Mouse (Mus musculus) midbrain, embryonic 13.5 days (tissue): ENCODE data around the gene Ccdc86. TPM values are rescaled to one million over a fixed set of nuclear protein-coding genes. Genes with fewer than 3 reads are reported as not detected.

ENCODE experiments used
- ATAC-seq: fragments of 200-750 bp; cut with Nextera tagmentation; 2 replicates; pipeline ENCODE4 v1.8.0; 2017; ENCODE audit warnings: mild to moderate bottlenecking, moderate TSS enrichment, moderate library complexity
- H3K27ac ChIP-seq: fragments of 300-500 bp; sonication (generic); 2 replicates; pipeline ENCODE4 v1.5.1; 2015; ENCODE audit warnings: inconsistent platforms, mild to moderate bottlenecking, moderate library complexity
- H3K27me3 ChIP-seq: fragments of 300-500 bp; sonication (generic); 2 replicates; pipeline ENCODE4 v1.6.1; 2015; ENCODE audit warnings: mild to moderate bottlenecking, inconsistent platforms
- H3K36me3 ChIP-seq: fragments of 300-500 bp; sonication (generic); 2 replicates; pipeline ENCODE4 v1.6.1; 2015; ENCODE audit warnings: mild to moderate bottlenecking, inconsistent platforms
- H3K4me1 ChIP-seq: fragments of 300-500 bp; sonication (generic); replicated peaks from 2 replicates; pipeline ENCODE4 v1.6.1; 2015; ENCODE audit warnings: inconsistent platforms
- H3K4me2 ChIP-seq: fragments of 300-500 bp; sonication (generic); replicated peaks from 2 replicates; pipeline ENCODE4 v1.6.1; 2015; ENCODE audit warnings: moderate library complexity, mild to moderate bottlenecking, inconsistent platforms
- H3K4me3 ChIP-seq: fragments of 300-500 bp; sonication (generic); replicated peaks from 2 replicates; pipeline ENCODE4 v1.5.1; 2015; ENCODE audit warnings: mild to moderate bottlenecking, inconsistent platforms
- H3K9ac ChIP-seq: fragments of 300-500 bp; sonication (generic); replicated peaks from 2 replicates; pipeline ENCODE4 v1.6.1; 2015; ENCODE audit warnings: mild to moderate bottlenecking, inconsistent platforms
- H3K9me3 ChIP-seq: fragments of 300-500 bp; sonication (generic); 2 replicates; pipeline ENCODE4 v1.6.1; 2016; ENCODE audit warnings: mild to moderate bottlenecking, inconsistent platforms
- WGBS: fragments of 180-500 bp; shearing (Covaris S2); methylation state at CpG from one replicate; pipeline ENCODE4 v1.1.7; 2015; 5-methylcytosine and 5-hydroxymethylcytosine counted together
- polyA plus RNA-seq: library from polyadenylated mRNA; unstranded; fragments of >200 nt; fragmentation: Nextera tagmentation; extraction: Ambion mirVana; gene quantifications from 2 replicates; pipeline ENCODE4 v1.2.1, GENCODE M21; 2015

Gene Ccdc86
- polyA plus RNA-seq, 1 experiment from 2014 or later = 16.2 TPM

DNA sequence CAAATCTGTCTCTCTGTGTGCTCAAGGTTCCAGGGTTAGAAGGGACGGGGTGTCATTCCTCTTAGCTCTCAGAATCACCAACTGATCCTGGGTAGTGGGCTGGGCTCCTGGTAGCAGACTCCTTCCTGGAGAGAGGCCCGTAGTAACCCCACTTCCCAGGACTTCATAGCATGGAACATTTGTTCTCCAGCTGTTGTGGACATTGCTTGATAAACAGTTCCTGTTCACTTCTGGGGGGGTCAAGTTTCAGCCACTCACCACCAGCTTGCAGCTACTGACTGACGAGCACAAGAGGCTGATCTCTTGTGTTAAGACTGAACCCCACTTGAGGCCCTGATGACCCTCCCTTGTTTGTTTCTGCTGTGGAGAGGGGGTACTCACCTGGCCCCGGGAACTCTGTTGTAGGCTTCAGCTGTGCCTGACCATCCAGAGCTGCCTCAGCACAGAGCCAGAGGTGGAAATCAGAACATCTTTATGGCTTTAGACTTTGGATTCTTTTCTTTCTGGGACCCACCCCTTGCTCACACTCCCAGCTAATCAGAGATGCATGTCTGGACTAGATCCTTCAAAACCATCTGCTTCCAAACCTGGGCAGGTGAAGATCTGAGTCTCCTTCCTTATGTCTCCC is 25.3 kb upstream of the Ccdc86 start, which contains the start of gene Ms4a10:
Ms4a10 (minus strand) TSS at position 433 of the 628 bp plus-strand sequence.
- WGBS = 64% methylated on average over 4 of the region's 4 CpGs

DNA sequence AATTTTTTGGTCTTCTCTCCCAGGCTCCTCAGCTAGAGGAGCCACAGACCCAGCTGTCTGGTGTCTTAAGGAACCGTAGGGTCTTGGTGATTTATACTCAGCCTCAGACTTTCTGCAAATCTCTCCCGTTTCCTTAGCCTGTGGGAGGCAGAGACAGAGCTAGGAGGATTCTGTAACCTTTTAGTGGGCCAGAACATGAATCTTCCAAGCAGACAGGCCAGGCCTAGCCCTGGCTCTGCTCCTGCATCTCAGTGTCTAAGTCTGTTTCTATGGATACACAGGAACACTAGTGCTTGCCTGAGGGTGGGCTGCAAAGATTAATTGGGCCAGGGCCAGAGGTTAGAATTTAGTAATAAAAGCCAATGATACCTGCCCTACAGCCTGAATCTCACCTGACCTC is 24.1 kb upstream of the Ccdc86 start:
- no peak overlapping the region for H3K27ac ChIP-seq
- H3K4me3 ChIP-seq = no peak overlapping the region
- WGBS = 64% methylated on average over 2 of the region's 2 CpGs
- H3K4me2 ChIP-seq = no peak overlapping the region
- no peak for ATAC-seq
- H3K9me3 ChIP-seq = no peaks in the 10 kb centered on the region
- no peaks in the 10 kb centered on the region for H3K4me1 ChIP-seq
- no peaks in the 10 kb centered on the region for H3K27me3 ChIP-seq
- H3K9ac ChIP-seq = no peak overlapping the region
- no peaks in the 10 kb centered on the region for H3K36me3 ChIP-seq

More for the DNA sequence above, 25.3 kb upstream of the Ccdc86 start, which contains the start of gene Ms4a10:
- Histone ChIP-seq H3K36me3 (no peaks in the 10 kb centered on the region), H3K9me3 (no peaks in the 10 kb centered on the region), H3K4me1 (no peaks in the 10 kb centered on the region), H3K4me2 (no peak within 1 kb of the TSS), H3K9ac (no peak within 1 kb of the TSS), H3K4me3 (no peak within 1 kb of the TSS), H3K27me3 (no peaks in the 10 kb centered on the region), H3K27ac (no peak within 1 kb of the TSS)
- no peak for ATAC-seq

DNA sequence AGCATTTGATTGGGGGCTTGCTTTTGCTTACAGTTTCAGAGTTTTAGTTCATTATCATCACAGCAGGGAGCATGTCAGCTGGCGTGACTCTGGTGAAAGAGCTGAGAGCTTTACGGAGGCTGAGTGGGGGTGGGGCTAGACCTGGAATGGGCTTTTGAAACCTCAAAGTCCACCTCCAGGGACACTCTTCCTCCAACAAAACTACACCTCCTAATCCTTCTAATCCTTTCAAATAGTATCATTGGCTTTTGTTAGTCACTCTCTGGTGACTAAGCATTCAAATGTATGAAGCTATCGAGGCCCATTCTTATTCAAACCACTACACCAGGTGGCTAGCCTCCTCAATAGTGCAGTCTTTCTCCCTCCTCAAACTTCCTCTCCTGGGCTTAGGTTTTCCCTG is 23.6 kb upstream of the Ccdc86 start:
- H3K36me3 ChIP-seq = no peaks in the 10 kb centered on the region
- no peak overlapping the region for H3K4me2 ChIP-seq
- H3K9ac ChIP-seq = no peak overlapping the region
- H3K9me3 ChIP-seq = no peaks in the 10 kb centered on the region
- no peaks in the 10 kb centered on the region for H3K4me1 ChIP-seq
- no peaks in the 10 kb centered on the region for H3K27me3 ChIP-seq
- H3K4me3 ChIP-seq = no peak overlapping the region
- 11% methylated on average over 3 of the region's 3 CpGs for WGBS
- no peak for ATAC-seq
- H3K27ac ChIP-seq = no peak overlapping the region

DNA sequence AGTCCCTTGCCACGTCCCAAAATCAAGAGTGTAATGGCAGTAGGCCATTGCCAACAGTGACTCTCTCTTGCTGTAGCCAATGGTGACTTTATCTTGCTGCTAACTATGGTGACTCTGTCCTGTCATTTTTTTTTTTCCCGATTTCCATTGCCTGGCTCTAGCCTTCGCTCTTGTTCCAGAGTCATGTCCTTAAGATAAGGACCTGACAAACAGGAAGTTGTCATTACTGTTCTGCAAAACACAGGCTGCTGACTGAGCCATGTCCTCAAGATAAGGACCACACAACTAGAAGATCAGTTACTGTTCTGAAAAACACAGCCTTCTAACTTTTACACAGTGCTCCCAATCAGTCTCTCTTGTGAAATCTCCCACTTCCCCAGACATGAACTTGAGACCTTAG is 21.4 kb upstream of the Ccdc86 start:
- no peaks in the 10 kb centered on the region for H3K9me3 ChIP-seq
- WGBS = 77% methylated on average over 3 of the region's 3 CpGs
- no peak for ATAC-seq

DNA sequence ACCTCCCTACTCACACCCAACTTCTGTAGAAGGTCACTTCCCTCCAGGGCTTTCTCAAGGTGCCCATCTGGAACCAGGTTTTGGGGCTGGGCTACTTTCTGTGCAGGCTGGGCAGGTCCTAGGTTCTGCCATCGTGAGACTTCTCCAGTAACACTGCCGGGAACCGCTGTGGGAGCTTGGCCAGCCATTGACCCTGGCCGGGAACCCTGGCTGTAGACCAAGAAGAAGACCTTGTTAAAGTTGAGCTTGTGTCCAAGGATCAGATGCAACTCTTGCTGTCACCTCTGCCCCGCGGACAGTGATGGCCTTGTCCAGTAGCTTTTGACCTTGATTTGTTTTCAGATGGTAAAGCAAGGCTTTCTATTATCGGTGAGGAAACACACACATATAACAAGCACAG is 19.5 kb upstream of the Ccdc86 start:
- no peaks in the 10 kb centered on the region for H3K4me1 ChIP-seq
- H3K9me3 ChIP-seq = no peaks in the 10 kb centered on the region
- no peak overlapping the region for H3K4me2 ChIP-seq
- no peak overlapping the region for H3K9ac ChIP-seq
- no peak for ATAC-seq
- H3K4me3 ChIP-seq = no peak overlapping the region
- H3K27ac ChIP-seq = no peak overlapping the region
- WGBS = 92% methylated on average over 7 of the region's 7 CpGs
- H3K27me3 ChIP-seq = no peaks in the 10 kb centered on the region
- H3K36me3 ChIP-seq = no peaks in the 10 kb centered on the region

More for the DNA sequence above, 21.4 kb upstream of the Ccdc86 start:
- Histone ChIP-seq H3K9ac (no peak overlapping the region), H3K4me3 (no peak overlapping the region), H3K4me1 (no peaks in the 10 kb centered on the region), H3K4me2 (no peak overlapping the region), H3K36me3 (no peaks in the 10 kb centered on the region), H3K27me3 (no peaks in the 10 kb centered on the region), H3K27ac (no peak overlapping the region)

DNA sequence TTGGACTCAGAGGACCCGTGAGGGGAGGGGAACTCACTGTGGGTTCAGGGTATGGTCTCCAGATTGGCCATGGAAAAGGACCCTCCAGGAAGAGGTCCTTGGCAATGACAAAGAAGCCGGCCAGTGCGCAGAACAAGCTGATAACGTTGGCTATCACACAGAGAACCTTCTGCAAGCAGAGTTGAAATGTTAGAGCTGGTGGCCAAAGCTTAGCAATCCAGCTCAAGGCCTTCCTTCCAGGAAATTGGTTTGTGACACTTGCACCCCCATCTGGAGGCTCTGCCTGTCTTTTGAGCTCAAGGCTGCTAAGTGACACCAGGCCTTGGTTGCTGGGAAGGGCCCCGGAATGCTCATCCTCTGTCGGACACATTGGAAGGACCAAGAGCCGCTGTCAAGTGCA is 16.7 kb upstream of the Ccdc86 start:
- no peak for ATAC-seq
- H3K4me1 ChIP-seq = no peaks in the 10 kb centered on the region
- H3K9ac ChIP-seq = no peak overlapping the region
- H3K9me3 ChIP-seq = no peaks in the 10 kb centered on the region
- H3K4me3 ChIP-seq = no peak overlapping the region
- no peaks in the 10 kb centered on the region for H3K36me3 ChIP-seq
- 88% methylated on average over 7 of the region's 7 CpGs for WGBS
- H3K4me2 ChIP-seq = no peak overlapping the region
- 0 out of 2 replicates have a peak, but pooled peaks cover 3% of the 10 kb centered on the region for H3K27me3 ChIP-seq
- no peak overlapping the region for H3K27ac ChIP-seq

DNA sequence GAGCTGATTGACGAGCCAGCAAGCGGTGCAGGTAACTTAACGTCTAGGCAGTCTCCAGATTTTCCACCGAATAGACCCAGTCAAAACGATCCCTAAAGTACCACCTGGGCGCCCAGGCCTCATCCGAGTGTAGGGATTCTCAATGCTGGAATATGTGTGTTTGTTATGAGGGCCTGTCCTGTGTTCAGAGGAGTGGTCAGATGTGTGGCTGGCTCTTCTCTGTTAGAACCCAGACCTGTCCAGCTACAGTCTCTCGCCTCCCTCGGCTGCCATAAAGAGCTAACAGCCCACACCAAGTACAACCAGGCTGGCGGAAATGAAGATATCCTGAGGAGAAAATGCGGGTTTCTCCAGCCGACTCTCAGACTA is 10.9 kb upstream of the Ccdc86 start:
- ATAC-seq = peak; percentile 69; the same call in 1 of the 2 replicates
- 0 out of 2 replicates have a peak overlapping the region, but pooled peaks have one; percentile 12 for H3K9ac ChIP-seq
- H3K4me1 ChIP-seq = peaks cover 5% of the 10 kb centered on the region
- no peak overlapping the region for H3K4me3 ChIP-seq
- no peaks in the 10 kb centered on the region for H3K36me3 ChIP-seq
- no peak overlapping the region for H3K27ac ChIP-seq
- peak overlapping the region; percentile 27; the same call in 1 of the 2 replicates for H3K4me2 ChIP-seq
- 43% methylated on average over 12 of the region's 12 CpGs for WGBS
- H3K9me3 ChIP-seq = no peaks in the 10 kb centered on the region
- peaks cover 11% of the 10 kb centered on the region; the same call in 1 of the 2 replicates for H3K27me3 ChIP-seq

DNA sequence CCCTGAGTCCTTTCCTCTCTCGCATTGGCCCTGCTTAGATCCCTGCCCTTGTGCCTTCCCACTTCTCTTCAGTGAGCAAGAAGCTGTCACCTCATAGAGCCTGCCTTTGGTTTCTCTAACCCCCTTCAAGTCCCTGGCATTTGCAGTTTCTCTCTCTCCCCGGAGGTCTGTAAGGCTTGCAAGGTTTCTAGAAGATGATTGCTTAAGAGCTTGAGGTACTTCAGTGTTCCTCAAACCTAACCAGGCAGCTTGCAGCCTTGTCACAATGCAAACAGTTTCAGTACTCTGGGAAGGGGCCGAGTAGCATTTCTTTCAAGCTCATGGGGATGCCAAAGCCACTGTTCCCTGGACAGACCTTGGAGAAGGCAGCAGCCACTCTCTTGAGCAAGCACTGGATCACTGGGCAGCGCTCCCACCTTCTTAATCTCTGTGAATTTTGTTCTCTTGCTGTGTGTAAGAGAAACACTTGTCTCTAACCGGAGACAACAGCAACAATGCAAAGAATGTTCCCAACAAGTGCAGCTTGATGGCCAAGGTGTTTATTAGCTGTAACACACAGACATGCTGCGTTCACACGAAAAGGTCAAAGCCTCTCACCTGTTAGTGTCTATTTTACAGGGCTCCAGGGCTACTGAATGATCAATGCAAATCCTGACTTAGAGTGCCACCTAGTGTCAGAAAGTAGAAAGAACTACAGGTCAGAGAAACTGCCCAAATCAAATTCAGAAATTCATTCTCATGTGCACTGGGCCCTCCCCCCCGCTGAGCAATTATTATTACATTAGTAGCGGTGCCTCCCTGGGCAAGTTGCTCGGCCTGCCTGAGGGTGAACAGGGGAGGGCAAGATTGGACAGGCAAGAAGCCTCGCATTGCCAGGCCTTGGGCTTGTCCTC is 10.3 kb upstream of the Ccdc86 start:
- Histone ChIP-seq H3K9me3 (no peaks in the 10 kb centered on the region), H3K36me3 (no peaks in the 10 kb centered on the region), H3K27ac (no peak overlapping the region), H3K27me3 (peaks cover 11% of the 10 kb centered on the region; the same call in 1 of the 2 replicates), H3K4me3 (no peak overlapping the region), H3K9ac (0 out of 2 replicates have a peak overlapping the region, but pooled peaks have one; percentile 12), H3K4me1 (peaks cover 5% of the 10 kb centered on the region), H3K4me2 (peak overlapping the region; percentile 27; the same call in 1 of the 2 replicates)
- ATAC-seq = peak; percentile 87
- 35% methylated on average over 11 of the region's 11 CpGs for WGBS

DNA sequence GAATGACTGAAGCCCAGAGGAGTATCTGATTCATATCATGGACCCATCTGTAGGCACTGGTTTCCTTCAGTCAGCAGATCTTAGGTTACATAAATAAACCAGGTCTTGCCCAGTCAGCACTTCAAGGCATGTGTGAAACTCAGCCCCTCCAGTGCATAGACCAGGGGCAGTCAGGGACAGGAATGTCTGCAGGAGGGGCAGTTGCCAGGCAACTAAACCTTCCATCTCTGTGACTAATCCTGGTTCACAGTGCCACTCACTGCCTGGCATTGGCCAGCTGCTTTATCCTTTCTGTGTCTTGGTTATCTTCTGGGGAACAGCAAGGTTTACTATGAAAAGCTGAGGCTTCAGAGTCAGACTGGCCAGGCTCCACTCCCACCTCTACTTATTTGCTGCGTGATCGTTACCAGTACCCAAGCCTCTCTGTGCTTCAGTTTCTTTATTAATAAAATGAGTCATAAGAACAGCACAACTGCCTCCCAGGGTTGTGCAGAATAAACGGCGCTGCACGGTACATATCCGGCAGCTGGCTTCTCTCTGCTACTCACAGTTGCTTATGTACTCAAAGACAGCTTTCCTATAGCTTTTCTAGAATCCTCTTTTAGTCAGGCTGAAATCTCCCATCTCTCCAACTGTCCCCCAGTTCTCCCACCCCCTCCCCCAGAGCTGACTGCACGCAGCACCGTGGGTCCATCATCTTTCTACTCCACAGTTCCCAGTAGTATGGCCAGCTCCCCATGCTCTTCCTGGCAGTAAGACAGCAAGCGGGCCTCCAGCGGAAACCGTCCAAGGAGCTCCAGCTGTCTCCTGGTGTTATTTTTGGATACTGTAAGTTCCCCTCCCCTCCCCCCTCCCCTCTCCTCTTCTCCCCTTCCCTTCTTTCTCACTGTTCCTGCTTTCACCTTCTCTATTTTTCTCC is 3.2 kb upstream of the Ccdc86 start:
- ATAC-seq = peak; percentile 56
- peak overlapping the region; percentile 20 for H3K4me2 ChIP-seq

DNA sequence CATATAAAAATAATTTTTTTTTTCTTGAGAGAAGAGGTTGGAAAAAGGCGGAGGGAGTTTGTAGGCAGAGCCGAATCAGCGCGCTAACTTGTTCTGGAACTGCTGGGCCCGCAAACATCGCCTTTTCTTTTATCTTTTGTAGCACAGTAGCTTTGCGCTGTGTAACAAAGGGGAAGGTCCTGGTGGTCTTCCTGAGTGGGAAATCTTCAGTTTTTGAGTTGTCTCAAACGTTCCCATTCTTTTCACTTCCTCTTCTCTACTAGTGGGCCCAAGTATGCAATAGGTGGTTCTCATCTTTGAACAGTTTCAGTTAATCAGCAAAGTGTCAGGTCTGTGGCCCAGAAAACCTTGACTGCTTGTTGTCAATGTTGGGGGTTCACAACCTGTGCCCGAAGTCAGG is 492 bp upstream of the Ccdc86 start:
- peaks cover 9% of the 10 kb centered on the region for H3K36me3 ChIP-seq
- H3K9ac ChIP-seq = peak overlapping the region; percentile 57; the same call in 1 of the 2 replicates
- peak overlapping the region; percentile 77 for H3K4me3 ChIP-seq
- peak overlapping the region; percentile 100 for H3K4me2 ChIP-seq
- H3K4me1 ChIP-seq = peaks cover 38% of the 10 kb centered on the region
- H3K9me3 ChIP-seq = no peaks in the 10 kb centered on the region
- WGBS = 32% methylated on average over 9 of the region's 9 CpGs
- no peaks in the 10 kb centered on the region; the same call in 1 of the 2 replicates for H3K27me3 ChIP-seq
- H3K27ac ChIP-seq = no peak overlapping the region
- peak; percentile 4; the same call in 1 of the 2 replicates for ATAC-seq

More for the DNA sequence above, 3.2 kb upstream of the Ccdc86 start:
- Histone ChIP-seq H3K9ac (no peak overlapping the region; the same call in 1 of the 2 replicates), H3K9me3 (no peaks in the 10 kb centered on the region), H3K4me1 (peaks cover 27% of the 10 kb centered on the region), H3K4me3 (no peak overlapping the region), H3K27me3 (peaks cover 2% of the 10 kb centered on the region; the same call in 1 of the 2 replicates), H3K27ac (peak overlapping the region; percentile 59), H3K36me3 (no peaks in the 10 kb centered on the region)
- 62% methylated on average over 11 of the region's 11 CpGs for WGBS

DNA sequence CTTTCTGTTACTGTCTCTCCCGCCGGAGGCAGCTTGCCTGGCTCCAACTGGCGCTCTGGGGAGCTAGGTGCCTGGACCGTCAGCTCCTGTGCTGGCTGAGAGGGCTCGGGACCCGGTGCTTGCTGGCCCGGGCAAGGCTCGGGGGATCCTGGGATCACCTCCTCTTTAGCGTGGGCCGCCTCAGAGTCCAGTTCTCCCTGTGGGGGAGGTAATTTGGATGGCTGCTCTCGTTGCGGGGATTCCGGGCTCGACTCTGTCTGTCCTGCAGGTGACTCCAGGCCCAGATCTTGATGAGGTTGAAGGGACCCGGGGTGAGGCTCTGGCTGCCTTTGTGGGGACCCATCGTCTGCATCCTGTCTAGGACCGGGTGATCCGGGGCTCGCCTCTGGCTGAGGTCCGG is 650 bp downstream of the Ccdc86 start:
- H3K4me3 ChIP-seq = peak overlapping the region; percentile 77
- H3K4me2 ChIP-seq = peak overlapping the region; percentile 100
- peaks cover 20% of the 10 kb centered on the region for H3K36me3 ChIP-seq
- peak overlapping the region; percentile 86 for H3K9ac ChIP-seq
- H3K27me3 ChIP-seq = no peaks in the 10 kb centered on the region
- H3K9me3 ChIP-seq = no peaks in the 10 kb centered on the region
- no peak overlapping the region for H3K27ac ChIP-seq
- H3K4me1 ChIP-seq = peaks cover 38% of the 10 kb centered on the region
- peak; percentile 5 for ATAC-seq
- WGBS = 1% methylated on average over 20 of the region's 20 CpGs
